Mouse (Mus musculus): ENCODE measurements around the gene Ephb1.

DNA sequence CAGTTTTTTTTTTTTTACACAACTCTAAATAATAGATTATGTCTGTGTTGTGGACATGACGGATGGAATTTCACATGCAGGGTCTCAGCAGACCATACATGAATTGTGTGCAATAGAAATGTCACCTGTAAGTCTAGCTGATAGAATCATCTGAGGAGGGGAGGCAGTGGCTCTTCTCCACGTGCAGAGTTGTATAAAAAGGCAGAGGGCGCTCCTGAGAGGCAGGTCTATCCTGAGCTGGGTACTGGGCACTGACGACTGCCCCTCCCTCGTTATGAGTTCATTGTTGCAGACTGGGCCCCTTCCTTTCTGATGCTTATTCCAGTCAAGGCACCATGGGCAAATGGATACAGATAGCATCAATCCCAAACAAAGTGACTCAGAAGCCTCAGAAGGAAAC is 318.4 kb downstream of the Ephb1 start:
- TF ChIP-seq CTCF (conservative IDR thresholded peaks at IDR 0.05; ENCODE audit: low read length) (no peak), NANOG (IDR thresholded peaks at IDR 0.05; ENCODE audit: borderline replicate concordance, low read length) (no peak), POU5F1 (IDR thresholded peaks at IDR 0.05; ENCODE audit: borderline replicate concordance, low read length) (no peak)

Measured in E14TG2a.4 (cell line).